Mouse (Mus musculus): ENCODE results near the gene Depdc5. TPM values are rescaled to one million over a fixed set of nuclear protein-coding genes. Genes with fewer than 3 reads are reported as not detected.
"Not testable (repeated sequence)": the region's sequence is repeated elsewhere in the genome, so short reads cannot be mapped to it uniquely, and the experiment has no call there.

The Depdc5 gene
- polyA plus RNA-seq (2016; fragmentation: Nextera tagmentation; extraction: Ambion mirVana): 34.2 and 37.4 TPM in 2 replicates

DNA sequence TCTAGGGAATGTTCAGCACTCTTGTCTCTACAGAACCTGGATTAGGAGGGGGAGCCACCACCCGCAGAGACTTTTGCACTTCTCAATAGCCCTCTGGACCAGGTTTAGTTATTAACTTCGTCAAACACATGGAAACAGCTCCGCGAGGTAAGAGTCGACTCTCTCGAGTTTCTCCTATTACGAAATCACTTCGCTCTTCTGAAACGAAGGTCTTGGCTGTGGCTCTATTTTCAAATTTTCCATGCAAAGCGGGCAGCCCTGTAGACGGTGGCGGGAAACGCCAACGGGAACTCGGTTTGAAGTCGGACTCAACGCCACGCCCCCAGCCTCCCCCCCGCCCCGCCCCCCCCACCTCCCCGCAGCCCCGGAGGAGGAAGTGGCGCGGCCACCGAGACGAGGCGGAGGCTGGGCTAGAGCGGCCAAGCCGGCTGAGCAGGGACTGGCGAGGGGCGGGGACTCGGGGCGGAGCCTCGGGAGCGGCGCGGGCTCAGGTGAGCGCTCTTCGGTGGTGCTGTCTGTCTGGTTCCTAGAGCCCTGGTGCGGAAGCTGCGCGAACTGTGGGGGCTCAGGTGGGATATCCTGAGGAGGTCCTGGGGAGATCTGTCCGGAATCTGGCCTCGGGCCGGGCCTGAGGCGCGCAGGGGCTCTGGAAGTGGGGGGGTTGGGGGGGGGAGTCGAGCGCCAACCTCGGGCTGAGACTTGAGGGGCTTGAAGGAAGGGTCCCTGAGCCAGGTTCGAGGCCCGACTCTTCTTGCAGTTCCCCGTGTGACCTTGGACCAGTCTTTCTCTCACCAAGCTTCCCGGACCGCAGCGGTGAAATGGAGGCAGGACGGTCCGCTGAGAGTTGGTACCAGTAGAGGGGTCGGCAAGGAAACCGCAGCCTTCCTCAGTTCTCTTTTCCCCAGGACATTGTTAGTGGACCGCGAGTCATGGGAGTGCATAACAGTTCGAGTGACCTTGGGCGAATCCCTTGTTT lies at the start of gene Depdc5:
Gene Depdc5, plus strand, starts transcription at position 449 of the 976 bp plus-strand sequence.
- no peak within 1 kb of the TSS for H3K27ac ChIP-seq
- H3K36me3 ChIP-seq: peaks cover 15% of the 10 kb centered on the region
- peak within 1 kb of the TSS; percentile 65 for H3K9ac ChIP-seq
- peak within 1 kb of the TSS; percentile 76 for H3K4me2 ChIP-seq (replicated peaks)
- H3K27me3 ChIP-seq (replicated peaks): no peaks in the 10 kb centered on the region
- H3K4me3 ChIP-seq: peak within 1 kb of the TSS; percentile 60
- no peaks in the 10 kb centered on the region for H3K9me3 ChIP-seq
- WGBS: under 1% methylated on average over 64 of the region's 64 CpGs
- ATAC-seq (ENCODE audit: low FRiP score, low read depth): peak; percentile 98
- H3K4me1 ChIP-seq: peaks cover 9% of the 10 kb centered on the region; the same call in 1 of the 2 replicates

DNA sequence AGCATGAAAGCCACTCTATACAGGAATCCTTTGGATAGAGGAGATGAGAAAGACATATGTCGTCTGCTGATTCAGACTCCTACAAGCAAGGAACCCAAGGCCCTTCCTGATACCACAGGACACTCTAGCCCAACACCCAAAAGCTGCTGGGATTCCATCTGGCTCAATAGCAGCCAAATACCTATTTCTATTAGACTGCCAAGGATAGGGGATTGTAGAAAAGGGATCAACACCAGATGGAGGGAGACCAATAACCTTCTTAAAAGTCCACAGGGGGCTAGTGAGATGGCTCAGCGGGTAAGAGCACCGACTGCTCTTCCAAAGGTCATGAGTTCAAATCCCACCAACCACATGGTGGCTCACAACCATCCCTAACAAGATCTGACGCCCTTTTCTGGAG lies 48.1 kb upstream of the Depdc5 start:
- no peaks in the 10 kb centered on the region for H3K27me3 ChIP-seq (replicated peaks)
- WGBS: 93% methylated on average over 4 of the region's 4 CpGs
- H3K27ac ChIP-seq: no peak overlapping the region
- H3K9me3 ChIP-seq: no peaks in the 10 kb centered on the region
- H3K4me2 ChIP-seq (replicated peaks): no peak overlapping the region
- H3K9ac ChIP-seq: no peak overlapping the region
- peaks cover 60% of the 10 kb centered on the region for H3K36me3 ChIP-seq
- no peak overlapping the region for H3K4me3 ChIP-seq
- no peak for ATAC-seq (ENCODE audit: low FRiP score, low read depth)
- no peaks in the 10 kb centered on the region for H3K4me1 ChIP-seq

DNA sequence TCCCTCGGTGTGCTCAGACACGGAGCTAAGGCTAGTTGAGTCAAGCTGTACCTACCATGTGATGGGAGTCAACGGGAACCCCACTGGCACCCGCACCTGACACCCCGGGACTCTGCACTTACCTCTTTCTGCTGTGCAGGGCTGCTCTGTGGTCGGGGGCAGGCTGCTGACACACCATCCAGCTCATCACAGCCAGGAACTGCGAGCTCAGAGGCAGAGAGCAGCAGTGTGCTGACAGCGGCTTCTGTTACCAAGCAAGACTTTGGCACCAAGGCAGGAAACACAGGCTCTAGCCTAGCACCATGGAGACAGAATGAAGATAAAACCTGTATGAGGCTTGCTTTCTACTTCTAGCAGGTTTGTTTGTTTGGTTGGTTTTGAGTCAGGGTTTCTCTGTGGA lies 43.0 kb upstream of the Depdc5 start:
- H3K9ac ChIP-seq: no peak overlapping the region
- H3K4me1 ChIP-seq: no peaks in the 10 kb centered on the region
- no peak overlapping the region for H3K27ac ChIP-seq
- peaks cover 62% of the 10 kb centered on the region for H3K36me3 ChIP-seq
- H3K4me2 ChIP-seq (replicated peaks): no peak overlapping the region
- WGBS: 97% methylated on average over 8 of the region's 8 CpGs
- no peaks in the 10 kb centered on the region for H3K27me3 ChIP-seq (replicated peaks)
- no peak overlapping the region for H3K4me3 ChIP-seq
- no peaks in the 10 kb centered on the region for H3K9me3 ChIP-seq
- no peak for ATAC-seq (ENCODE audit: low FRiP score, low read depth)

DNA sequence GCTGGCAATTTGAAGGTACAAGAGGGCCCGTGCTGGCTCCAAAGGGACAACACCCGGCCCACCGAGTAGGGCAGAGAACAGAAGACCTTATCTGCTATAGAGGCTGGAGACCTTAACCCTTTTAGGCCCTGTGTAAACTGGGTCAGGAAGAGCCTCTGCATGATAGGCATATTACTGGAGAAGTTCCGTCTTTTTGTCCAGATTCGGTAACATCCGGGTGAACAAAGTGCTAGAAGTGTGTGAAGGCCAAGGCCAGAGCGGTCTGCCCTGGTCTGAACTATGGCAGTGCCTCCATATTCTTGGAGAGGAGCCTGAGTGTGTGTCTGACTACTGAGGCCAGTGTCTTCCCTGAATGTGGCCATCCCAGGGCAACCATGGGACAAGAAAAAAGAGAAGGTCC lies 36.5 kb upstream of the Depdc5 start, which contains the start of gene Gm20671:
Gene Gm20671, minus strand, starts transcription at position 101 of the 400 bp plus-strand sequence.
- ATAC-seq (ENCODE audit: low FRiP score, low read depth): no peak
- Histone ChIP-seq H3K4me3 (no peak within 1 kb of the TSS), H3K4me1 (no peaks in the 10 kb centered on the region), H3K36me3 (peaks cover 66% of the 10 kb centered on the region), H3K9ac (no peak within 1 kb of the TSS), H3K27me3 (replicated peaks) (no peaks in the 10 kb centered on the region), H3K4me2 (replicated peaks) (no peak within 1 kb of the TSS), H3K9me3 (no peaks in the 10 kb centered on the region), H3K27ac (no peak within 1 kb of the TSS)
- 93% methylated on average over 7 of the region's 7 CpGs for WGBS

DNA sequence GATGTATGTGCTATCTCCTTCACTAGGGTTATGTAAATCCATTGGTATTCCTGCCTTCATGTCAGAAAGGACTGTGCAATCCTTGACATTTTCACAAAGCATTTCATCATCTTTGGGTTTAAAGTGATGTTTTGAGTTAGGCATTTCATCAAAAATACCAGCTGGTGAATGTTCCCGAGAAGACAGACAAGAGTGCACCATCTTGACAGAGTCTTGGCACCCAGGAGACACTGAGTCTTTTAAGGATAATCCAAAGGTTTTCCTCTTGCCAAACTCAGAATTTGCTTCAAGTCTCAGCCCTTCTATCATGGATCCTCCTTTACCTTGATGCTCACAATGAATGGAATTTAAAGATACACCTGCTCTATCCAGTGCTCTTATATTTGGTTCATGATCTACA lies 34.7 kb upstream of the Depdc5 start:
- not testable (repeated sequence) for H3K27ac ChIP-seq; H3K4me1 ChIP-seq; ATAC-seq (ENCODE audit: low FRiP score, low read depth); H3K4me3 ChIP-seq; H3K9ac ChIP-seq; H3K27me3 ChIP-seq (replicated peaks); H3K4me2 ChIP-seq (replicated peaks); H3K9me3 ChIP-seq
- peaks cover 70% of the 10 kb centered on the region for H3K36me3 ChIP-seq
- WGBS: 93% methylated on average over 1 of the region's 1 CpGs

DNA sequence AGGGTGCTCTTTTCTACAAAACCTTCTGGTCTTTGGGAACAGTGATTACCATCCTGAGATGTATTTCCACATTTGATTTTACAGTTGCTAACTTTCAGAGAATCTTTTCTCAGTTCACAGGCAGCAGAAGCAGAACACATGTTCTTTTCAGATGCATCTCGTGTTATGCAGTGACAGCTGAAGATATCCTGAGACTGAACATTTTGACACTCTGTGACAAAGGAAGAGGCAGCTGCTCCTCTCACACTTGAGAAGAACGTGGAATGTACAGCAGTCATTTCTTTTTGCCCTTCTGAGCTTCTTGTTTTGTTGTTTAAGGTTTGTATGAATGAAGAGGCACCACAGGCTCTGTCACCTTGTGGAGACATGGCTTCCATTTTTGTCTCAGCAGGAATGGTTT lies 33.4 kb upstream of the Depdc5 start:
- WGBS: 88% methylated on average over 2 of the region's 2 CpGs

DNA sequence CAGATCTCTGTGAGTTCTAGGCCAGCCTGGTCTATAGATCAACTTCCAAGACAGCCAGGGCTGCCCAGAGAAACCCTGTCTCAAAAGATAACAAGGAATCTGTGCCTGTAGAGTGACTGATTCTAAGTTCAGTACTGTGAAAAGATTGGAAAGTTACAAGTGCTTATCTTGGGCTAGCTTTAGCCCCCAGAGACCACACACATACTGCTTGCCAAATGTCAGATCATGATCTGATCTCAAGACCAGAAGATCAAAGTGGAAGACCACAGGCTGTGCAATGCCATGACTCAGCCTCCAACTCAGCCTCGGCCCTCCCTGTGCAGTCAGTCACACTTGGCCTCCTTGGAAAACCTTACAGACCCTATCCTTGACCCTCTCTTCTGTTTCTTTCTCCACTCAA lies 29.0 kb upstream of the Depdc5 start:
- ATAC-seq (ENCODE audit: low FRiP score, low read depth): no peak
- Histone ChIP-seq H3K4me3 (no peak overlapping the region), H3K9ac (no peak overlapping the region), H3K27me3 (replicated peaks) (no peaks in the 10 kb centered on the region), H3K36me3 (peaks cover 80% of the 10 kb centered on the region), H3K9me3 (no peaks in the 10 kb centered on the region), H3K27ac (no peak overlapping the region), H3K4me1 (no peaks in the 10 kb centered on the region), H3K4me2 (replicated peaks) (no peak overlapping the region)
- 89% methylated on average over 1 of the region's 1 CpGs for WGBS

More for the DNA sequence above, 33.4 kb upstream of the Depdc5 start:
- no peaks in the 10 kb centered on the region for H3K9me3 ChIP-seq
- ATAC-seq (ENCODE audit: low FRiP score, low read depth): no peak
- no peak overlapping the region for H3K4me2 ChIP-seq (replicated peaks)
- no peaks in the 10 kb centered on the region for H3K4me1 ChIP-seq
- H3K27me3 ChIP-seq (replicated peaks): no peaks in the 10 kb centered on the region
- no peak overlapping the region for H3K4me3 ChIP-seq
- H3K9ac ChIP-seq: no peak overlapping the region
- no peak overlapping the region for H3K27ac ChIP-seq
- peaks cover 83% of the 10 kb centered on the region for H3K36me3 ChIP-seq

DNA sequence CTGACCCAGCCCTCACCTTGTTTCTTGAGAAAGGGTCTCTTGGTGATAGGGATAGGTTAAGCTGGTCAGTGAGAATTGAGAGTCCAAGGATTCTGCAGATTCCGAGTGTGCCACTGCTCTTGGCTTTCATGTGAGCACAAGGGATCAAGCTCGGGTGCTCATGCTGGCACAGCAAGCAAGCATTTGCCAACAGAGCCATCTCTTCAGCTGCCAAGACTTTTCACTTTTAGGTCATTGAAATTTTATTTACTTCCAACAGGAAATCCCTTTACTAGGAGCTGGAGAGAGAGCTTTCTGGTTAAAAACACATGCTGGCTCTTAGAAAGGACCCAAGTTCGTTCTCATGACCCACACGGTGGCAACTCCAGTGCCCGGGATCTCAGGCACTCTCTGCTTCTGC lies 26.5 kb upstream of the Depdc5 start:
- 90% methylated on average over 5 of the region's 5 CpGs for WGBS
- Histone ChIP-seq H3K27ac (no peak overlapping the region), H3K36me3 (peaks cover 75% of the 10 kb centered on the region), H3K9ac (no peak overlapping the region), H3K27me3 (replicated peaks) (no peaks in the 10 kb centered on the region), H3K4me2 (replicated peaks) (no peak overlapping the region), H3K4me3 (no peak overlapping the region), H3K4me1 (no peaks in the 10 kb centered on the region), H3K9me3 (no peaks in the 10 kb centered on the region)
- no peak for ATAC-seq (ENCODE audit: low FRiP score, low read depth)

DNA sequence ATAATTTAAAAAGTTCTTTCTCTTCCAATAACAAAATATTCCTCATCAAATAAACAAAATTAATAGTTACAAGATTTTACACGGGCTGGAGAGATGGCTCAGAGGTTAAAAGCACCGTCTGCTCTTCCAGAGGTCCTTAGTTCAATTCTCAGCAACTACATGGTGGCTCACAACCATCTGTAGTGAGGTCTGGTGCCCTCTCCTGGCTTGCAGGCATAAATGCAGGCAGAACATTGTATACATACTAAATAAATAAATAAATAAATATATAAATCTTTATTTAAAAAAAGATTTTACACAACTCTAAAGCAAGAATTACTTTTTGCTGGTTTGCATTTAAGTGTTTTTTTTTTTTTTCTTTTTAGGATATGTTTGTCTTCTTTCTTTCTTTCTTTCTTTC lies 23.5 kb upstream of the Depdc5 start:
- peaks cover 78% of the 10 kb centered on the region for H3K36me3 ChIP-seq
- no peaks in the 10 kb centered on the region for H3K9me3 ChIP-seq
- WGBS: 89% methylated on average over 2 of the region's 2 CpGs

DNA sequence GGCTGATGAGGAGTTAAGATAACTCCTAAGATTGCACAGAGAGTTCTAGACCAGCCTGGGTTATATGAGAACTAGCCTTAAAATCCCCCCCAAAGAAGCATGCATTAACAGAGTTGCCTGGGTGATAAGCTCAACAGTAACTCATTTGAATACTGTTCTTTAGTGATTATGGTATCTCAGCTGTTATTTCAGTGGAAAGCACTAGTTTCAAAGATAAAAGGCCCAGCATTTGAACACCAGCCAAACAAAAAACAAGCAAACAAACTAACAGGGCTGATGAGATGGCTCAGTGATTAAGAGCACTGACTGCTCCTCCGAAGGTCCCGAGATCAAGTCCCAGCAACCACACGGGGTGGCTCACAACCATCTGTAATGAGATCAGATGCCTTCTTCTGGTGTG lies 14.3 kb upstream of the Depdc5 start:
- H3K4me1 ChIP-seq: peaks cover 17% of the 10 kb centered on the region
- peaks cover 33% of the 10 kb centered on the region for H3K36me3 ChIP-seq
- H3K9me3 ChIP-seq: no peaks in the 10 kb centered on the region
- H3K27me3 ChIP-seq (replicated peaks): no peaks in the 10 kb centered on the region
- WGBS: 96% methylated on average over 3 of the region's 3 CpGs
- H3K4me3 ChIP-seq: no peak overlapping the region
- no peak overlapping the region for H3K27ac ChIP-seq
- ATAC-seq (ENCODE audit: low FRiP score, low read depth): no peak
- no peak overlapping the region for H3K9ac ChIP-seq
- no peak overlapping the region for H3K4me2 ChIP-seq (replicated peaks)

More for the DNA sequence above, 23.5 kb upstream of the Depdc5 start:
- no peak overlapping the region for H3K27ac ChIP-seq
- H3K9ac ChIP-seq: no peak overlapping the region
- no peak overlapping the region for H3K4me3 ChIP-seq
- H3K4me1 ChIP-seq: no peaks in the 10 kb centered on the region
- H3K4me2 ChIP-seq (replicated peaks): no peak overlapping the region
- ATAC-seq (ENCODE audit: low FRiP score, low read depth): no peak
- H3K27me3 ChIP-seq (replicated peaks): no peaks in the 10 kb centered on the region

DNA sequence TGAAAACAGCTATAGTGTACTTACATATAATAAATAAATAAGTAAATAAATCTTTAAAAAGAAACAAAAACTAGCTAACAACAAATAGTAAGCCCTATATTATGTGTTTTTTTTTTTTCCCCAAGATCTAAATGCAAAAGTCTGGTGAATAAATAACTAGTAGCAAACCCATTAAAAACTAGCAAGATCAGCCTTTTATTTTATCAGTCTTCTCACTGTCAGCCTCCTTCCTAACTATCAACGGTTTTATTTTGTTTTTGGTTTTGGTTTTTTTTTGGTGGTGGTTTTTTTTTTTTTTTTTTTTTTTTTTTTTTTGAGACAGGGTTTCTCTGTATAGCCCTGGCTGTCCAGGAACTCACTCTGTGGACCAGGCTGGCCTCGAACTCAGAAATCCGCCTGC lies 13.9 kb upstream of the Depdc5 start:
- H3K4me2 ChIP-seq (replicated peaks); H3K9me3 ChIP-seq; ATAC-seq (ENCODE audit: low FRiP score, low read depth); H3K9ac ChIP-seq; H3K4me3 ChIP-seq; H3K27ac ChIP-seq; H3K27me3 ChIP-seq (replicated peaks): not testable (repeated sequence)
- Histone ChIP-seq H3K36me3 (peaks cover 30% of the 10 kb centered on the region), H3K4me1 (peaks cover 17% of the 10 kb centered on the region)
- WGBS: 89% methylated on average over 3 of the region's 3 CpGs

DNA sequence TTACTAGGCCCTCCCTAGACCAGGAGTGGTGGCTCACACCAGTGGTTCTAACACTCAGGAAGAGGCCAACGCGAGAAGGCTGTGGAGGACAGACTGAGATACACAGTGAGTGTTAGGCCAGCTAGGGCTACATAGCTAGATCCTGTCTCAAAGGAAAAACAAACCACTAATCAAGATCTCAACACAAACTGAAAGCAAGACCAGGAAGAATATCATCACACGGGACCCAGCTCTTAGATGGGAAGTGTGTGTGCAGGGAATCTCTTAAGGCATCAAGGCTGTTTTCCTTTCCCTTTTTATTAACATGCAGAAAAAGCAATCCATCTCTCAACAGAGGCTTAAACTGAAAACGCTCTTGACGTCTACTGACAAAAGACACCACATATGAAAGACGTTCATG lies 11.5 kb upstream of the Depdc5 start:
- Histone ChIP-seq H3K9ac (no peak overlapping the region), H3K4me1 (peaks cover 17% of the 10 kb centered on the region), H3K27ac (no peak overlapping the region), H3K4me2 (replicated peaks) (peak overlapping the region; percentile 72), H3K27me3 (replicated peaks) (no peaks in the 10 kb centered on the region), H3K9me3 (no peaks in the 10 kb centered on the region), H3K36me3 (peaks cover 15% of the 10 kb centered on the region; the same call in 1 of the 2 replicates), H3K4me3 (no peak overlapping the region)
- no peak for ATAC-seq (ENCODE audit: low FRiP score, low read depth)
- WGBS: 73% methylated on average over 6 of the region's 6 CpGs
